Mouse (Mus musculus) c-Kit-positive CD71-positive TER-119-positive erythroid progenitor cells, embryonic 14.5 days (primary cell): ENCODE data around the gene Fxyd7.

Experiments used
- DNase-seq: peaks from one replicate; pipeline ENCODE4 v3.0.0-alpha.2; 2013; ENCODE audit warnings: low spot score

Gene Fxyd7

GRCm38 (mm10) chr7:31050921-31051320 is 346 bp downstream of the Fxyd7 start:
- no peak for DNase-seq

GRCm38 (mm10) chr7:31050487-31050886 is 780 bp downstream of the Fxyd7 start:
- DNase-seq, result no peak

- no peak for DNase-seq
Observed at GRCm38 (mm10) chr7:31049846-31050281, 1.4 kb downstream of the Fxyd7 start.

GRCm38 (mm10) chr7:31049135-31049845 is 2.0 kb downstream of the Fxyd7 start:
- no peak for DNase-seq

GRCm38 (mm10) chr7:31042431-31042910 is 8.8 kb downstream of the Fxyd7 start, which contains the start of gene Fxyd5:
TSS of gene Fxyd5 (minus strand) at chr7:31042481.
- DNase-seq, result no peak

GRCm38 (mm10) chr7:31041662-31042315 is 9.5 kb downstream of the Fxyd7 start:
- DNase-seq, result no peak

- no peak for DNase-seq
Observed at GRCm38 (mm10) chr7:31041023-31041407, 10.3 kb downstream of the Fxyd7 start.

GRCm38 (mm10) chr7:31040281-31041022 is 10.8 kb downstream of the Fxyd7 start:
- DNase-seq, result no peak

- DNase-seq, result no peak
Observed at GRCm38 (mm10) chr7:31039011-31039410, 12.3 kb downstream of the Fxyd7 start.

GRCm38 (mm10) chr7:31037675-31038074 is 13.6 kb downstream of the Fxyd7 start:
- DNase-seq, result no peak

- DNase-seq, result no peak
Observed at GRCm38 (mm10) chr7:31036917-31037316, 14.3 kb downstream of the Fxyd7 start.

GRCm38 (mm10) chr7:31035291-31035690 is 16.0 kb downstream of the Fxyd7 start:
- no peak for DNase-seq

GRCm38 (mm10) chr7:31034789-31035188 is 16.5 kb downstream of the Fxyd7 start:
- no peak for DNase-seq

GRCm38 (mm10) chr7:31033409-31034165 is 17.7 kb downstream of the Fxyd7 start:
- DNase-seq, result no peak

- no peak for DNase-seq
Observed at GRCm38 (mm10) chr7:31031731-31032130, 19.5 kb downstream of the Fxyd7 start.

- no peak for DNase-seq
Observed at GRCm38 (mm10) chr7:31030717-31031116, 20.6 kb downstream of the Fxyd7 start.

GRCm38 (mm10) chr7:31028609-31029008 is 22.7 kb downstream of the Fxyd7 start:
- no peak for DNase-seq

GRCm38 (mm10) chr7:31017104-31017901 is 34.0 kb downstream of the Fxyd7 start:
- DNase-seq, result no peak

- DNase-seq, result no peak
Observed at GRCm38 (mm10) chr7:31012971-31013370, 38.3 kb downstream of the Fxyd7 start.

- DNase-seq, result no peak
Observed at GRCm38 (mm10) chr7:31008889-31009288, 42.4 kb downstream of the Fxyd7 start.

- DNase-seq, result no peak
Observed at GRCm38 (mm10) chr7:31008175-31008574, 43.1 kb downstream of the Fxyd7 start.
